Mouse (Mus musculus) limb, embryonic 13.5 days (tissue): ENCODE data around the gene Hist1h2bh. TPM values are rescaled to one million over a fixed set of nuclear protein-coding genes. Genes with fewer than 3 reads are reported as not detected.

Source experiments
- ATAC-seq: fragments of 200-750 bp; cut with Nextera tagmentation; 2 replicates; pipeline ENCODE4 v1.8.0; 2017; ENCODE audit warnings: low read depth, moderate number of reproducible peaks, moderate TSS enrichment; ENCODE audit not compliant: low FRiP score
- H3K27ac ChIP-seq: fragments of 300-500 bp; sonication (generic); 2 replicates; pipeline ENCODE4 v1.5.1; 2015; ENCODE audit warnings: inconsistent platforms, mild to moderate bottlenecking, moderate library complexity
- H3K27me3 ChIP-seq: fragments of 300-500 bp; sonication (generic); 2 replicates; pipeline ENCODE4 v1.6.1; 2015; ENCODE audit warnings: mild to moderate bottlenecking, inconsistent platforms
- H3K36me3 ChIP-seq: fragments of 300-500 bp; sonication (generic); 2 replicates; pipeline ENCODE4 v1.6.1; 2015; ENCODE audit warnings: inconsistent platforms, mild to moderate bottlenecking, moderate library complexity
- H3K4me1 ChIP-seq: fragments of 300-500 bp; sonication (generic); 2 replicates; pipeline ENCODE4 v1.6.1; 2015; ENCODE audit warnings: inconsistent platforms
- H3K4me2 ChIP-seq: fragments of 300-500 bp; sonication (generic); replicated peaks from 2 replicates; pipeline ENCODE4 v1.6.1; 2015; ENCODE audit warnings: inconsistent platforms, mild to moderate bottlenecking, moderate library complexity
- H3K4me3 ChIP-seq: fragments of 300-500 bp; sonication (generic); 2 replicates; pipeline ENCODE4 v1.5.1; 2015; ENCODE audit warnings: moderate library complexity, mild to moderate bottlenecking, inconsistent platforms
- H3K9ac ChIP-seq: fragments of 300-500 bp; sonication (generic); 2 replicates; pipeline ENCODE4 v1.6.1; 2015; ENCODE audit warnings: mild to moderate bottlenecking, inconsistent platforms
- H3K9me3 ChIP-seq: fragments of 300-500 bp; sonication (generic); 2 replicates; pipeline ENCODE4 v1.6.1; 2016; ENCODE audit warnings: inconsistent platforms
- WGBS: fragments of 180-500 bp; shearing (Covaris S2); methylation state at CpG from one replicate; pipeline ENCODE4 v1.1.7; 2015; 5-methylcytosine and 5-hydroxymethylcytosine counted together
- polyA plus RNA-seq: library from polyadenylated mRNA; unstranded; fragments of >200 nt; fragmentation: Nextera tagmentation; extraction: Ambion mirVana; gene quantifications from 2 replicates; pipeline ENCODE4 v1.2.1, GENCODE M21; 2015

The Hist1h2bh gene
- polyA plus RNA-seq, 1 experiment from 2014 or later: 1.0 TPM

DNA sequence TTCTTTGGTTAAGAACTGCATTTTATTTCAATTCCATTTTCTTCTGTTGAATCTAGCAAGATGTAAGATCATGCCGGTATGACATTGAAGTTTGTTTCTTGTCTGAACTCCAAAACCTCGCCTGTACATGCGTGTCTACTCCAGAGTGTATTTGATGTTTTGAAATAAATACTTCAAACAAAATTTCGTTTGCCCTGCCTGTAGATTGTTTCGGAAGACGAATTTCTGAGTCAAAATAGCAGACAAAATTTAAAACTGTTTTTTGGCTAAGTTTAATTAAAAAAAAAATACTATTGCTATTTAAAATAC lies 24.9 kb downstream of the Hist1h2bh start:
- Histone ChIP-seq H3K27me3 (no peaks in the 10 kb centered on the region), H3K9ac (peak overlapping the region; percentile 48), H3K9me3 (no peaks in the 10 kb centered on the region), H3K27ac (no peak overlapping the region), H3K4me3 (peak overlapping the region; percentile 53), H3K36me3 (no peaks in the 10 kb centered on the region), H3K4me1 (peaks cover 4% of the 10 kb centered on the region; the same call in 1 of the 2 replicates), H3K4me2 (peak overlapping the region; percentile 68)
- ATAC-seq: 0 out of 2 replicates have a peak, but pooled peaks have one; percentile 4
- under 1% methylated on average over 6 of the region's 6 CpGs for WGBS

DNA sequence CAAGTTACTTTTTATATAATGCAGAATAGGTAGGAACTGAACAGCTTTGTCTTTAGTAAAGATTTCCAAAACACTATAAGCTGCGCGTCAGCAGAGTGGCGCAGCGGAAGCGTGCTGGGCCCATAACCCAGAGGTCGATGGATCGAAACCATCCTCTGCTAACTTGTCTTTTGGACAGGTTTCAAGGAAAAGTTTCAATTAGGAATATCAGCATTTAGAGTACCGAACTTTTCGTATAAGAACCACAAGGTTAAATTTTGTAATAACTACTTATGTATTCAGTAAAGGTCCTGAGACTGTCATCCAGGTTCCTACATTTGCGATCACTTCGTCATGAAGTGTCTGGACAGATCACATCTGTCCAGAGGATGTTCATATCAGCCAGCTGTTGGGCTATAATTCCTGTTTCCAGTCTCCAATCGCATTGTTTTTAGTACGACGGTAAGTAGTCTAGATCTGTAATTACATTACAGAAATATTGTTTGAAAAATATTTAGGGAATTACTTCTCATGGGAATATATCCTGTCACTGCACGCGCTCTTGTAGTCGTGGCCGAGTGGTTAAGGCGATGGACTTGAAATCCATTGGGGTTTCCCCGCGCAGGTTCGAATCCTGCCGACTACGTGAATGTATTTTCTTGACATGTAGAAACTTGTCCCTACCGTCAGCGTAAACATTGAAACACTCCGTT lies 25.4 kb downstream of the Hist1h2bh start:
- Histone ChIP-seq H3K27me3 (no peaks in the 10 kb centered on the region), H3K9ac (peak overlapping the region; percentile 66), H3K4me1 (peaks cover 4% of the 10 kb centered on the region; the same call in 1 of the 2 replicates), H3K9me3 (no peaks in the 10 kb centered on the region), H3K36me3 (no peaks in the 10 kb centered on the region), H3K4me2 (peak overlapping the region; percentile 68), H3K4me3 (peak overlapping the region; percentile 53), H3K27ac (peak overlapping the region; percentile 85)
- peak; percentile 87 for ATAC-seq
- WGBS: under 1% methylated on average over 27 of the region's 27 CpGs

GRCm38 (mm10) chr13:23516822-23517602 lies 26.2 kb downstream of the Hist1h2bh start:
- H3K9ac ChIP-seq: peak overlapping the region; percentile 66
- peaks cover 4% of the 10 kb centered on the region; the same call in 1 of the 2 replicates for H3K4me1 ChIP-seq
- no peaks in the 10 kb centered on the region for H3K27me3 ChIP-seq
- H3K36me3 ChIP-seq: no peaks in the 10 kb centered on the region
- H3K27ac ChIP-seq: peak overlapping the region; percentile 85
- WGBS: under 1% methylated on average over 19 of the region's 19 CpGs
- peak overlapping the region; percentile 53 for H3K4me3 ChIP-seq
- ATAC-seq: peak; percentile 73; the same call in 1 of the 2 replicates
- no peaks in the 10 kb centered on the region for H3K9me3 ChIP-seq
- H3K4me2 ChIP-seq: peak overlapping the region; percentile 68

DNA sequence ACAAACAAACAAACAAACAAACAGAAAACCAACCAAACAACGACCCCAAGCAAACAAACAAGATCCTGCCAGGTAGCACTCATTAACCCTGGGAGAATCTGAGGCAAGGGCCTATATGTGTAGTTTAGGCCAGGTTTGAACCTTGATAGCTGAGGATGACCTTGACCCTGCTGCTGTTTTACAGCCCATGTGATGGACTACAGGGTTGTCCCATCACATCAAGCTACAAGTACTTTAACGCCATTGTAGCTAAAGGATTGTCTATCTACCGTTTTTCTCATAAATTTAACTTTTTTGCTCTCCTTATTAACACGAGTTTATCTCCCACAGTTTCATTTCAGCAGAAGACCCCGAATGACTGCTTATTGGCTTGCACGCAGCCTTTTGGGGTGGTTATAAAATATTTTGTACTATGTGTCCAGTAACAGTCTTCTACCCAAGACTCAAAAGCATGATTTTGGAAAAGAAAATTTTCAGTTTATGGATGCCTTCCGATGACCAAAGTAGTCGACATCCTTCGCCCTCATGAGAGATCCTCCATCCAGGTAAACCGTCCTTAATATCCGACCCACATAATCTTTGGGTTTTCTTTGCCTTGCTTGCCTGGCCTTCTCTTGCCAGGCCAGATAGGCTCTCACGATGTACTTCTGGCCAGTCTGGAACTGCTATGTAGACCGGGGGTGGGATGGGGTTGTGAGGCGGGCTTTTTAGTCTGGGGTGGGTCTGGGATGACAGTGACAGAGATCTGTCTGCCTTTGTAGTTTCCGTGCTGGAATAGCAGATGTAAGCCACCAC lies 27.2 kb downstream of the Hist1h2bh start:
- ATAC-seq: no peak
- Histone ChIP-seq H3K9me3 (no peaks in the 10 kb centered on the region), H3K27ac (peak overlapping the region; percentile 33; the same call in 1 of the 2 replicates), H3K27me3 (no peaks in the 10 kb centered on the region), H3K36me3 (no peaks in the 10 kb centered on the region), H3K4me1 (peaks cover 4% of the 10 kb centered on the region; the same call in 1 of the 2 replicates), H3K9ac (peak overlapping the region; percentile 50; the same call in 1 of the 2 replicates), H3K4me3 (peak overlapping the region; percentile 53), H3K4me2 (peak overlapping the region; percentile 65)
- WGBS: 52% methylated on average over 15 of the region's 15 CpGs

DNA sequence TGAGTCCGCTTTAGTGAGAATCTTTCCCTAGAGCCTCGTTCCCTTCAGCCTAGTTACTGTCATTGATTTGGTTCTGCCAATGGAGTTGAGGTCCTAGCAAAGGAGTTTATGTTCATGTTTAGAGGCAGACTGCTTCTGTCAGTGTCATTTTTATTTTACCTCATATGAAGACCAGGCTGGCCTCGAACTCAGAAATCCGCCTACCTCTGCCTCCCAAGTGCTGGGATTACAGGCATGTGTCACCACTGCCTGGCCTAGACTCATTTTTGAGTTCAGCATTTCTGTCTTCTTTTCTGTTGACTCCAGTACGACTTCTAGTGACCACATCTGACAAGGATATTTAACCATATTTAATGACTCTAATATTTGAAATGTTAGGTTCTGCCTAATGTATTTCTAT lies 27.9 kb downstream of the Hist1h2bh start:
- Histone ChIP-seq H3K4me1 (peaks cover 4% of the 10 kb centered on the region; the same call in 1 of the 2 replicates), H3K4me3 (no peak overlapping the region), H3K4me2 (no peak overlapping the region), H3K9me3 (no peaks in the 10 kb centered on the region), H3K36me3 (no peaks in the 10 kb centered on the region), H3K9ac (no peak overlapping the region), H3K27ac (no peak overlapping the region), H3K27me3 (no peaks in the 10 kb centered on the region)
- WGBS: 82% methylated on average over 5 of the region's 5 CpGs
- no peak for ATAC-seq

GRCm38 (mm10) chr13:23513517-23513916 lies 29.7 kb downstream of the Hist1h2bh start:
- H3K9ac ChIP-seq: no peak overlapping the region
- no peaks in the 10 kb centered on the region for H3K36me3 ChIP-seq
- H3K4me2 ChIP-seq: no peak overlapping the region
- H3K27ac ChIP-seq: no peak overlapping the region
- no peaks in the 10 kb centered on the region for H3K9me3 ChIP-seq
- no peak for ATAC-seq
- WGBS: 89% methylated on average over 1 of the region's 1 CpGs
- no peak overlapping the region for H3K4me3 ChIP-seq
- no peaks in the 10 kb centered on the region for H3K27me3 ChIP-seq
- peaks cover 4% of the 10 kb centered on the region; the same call in 1 of the 2 replicates for H3K4me1 ChIP-seq

DNA sequence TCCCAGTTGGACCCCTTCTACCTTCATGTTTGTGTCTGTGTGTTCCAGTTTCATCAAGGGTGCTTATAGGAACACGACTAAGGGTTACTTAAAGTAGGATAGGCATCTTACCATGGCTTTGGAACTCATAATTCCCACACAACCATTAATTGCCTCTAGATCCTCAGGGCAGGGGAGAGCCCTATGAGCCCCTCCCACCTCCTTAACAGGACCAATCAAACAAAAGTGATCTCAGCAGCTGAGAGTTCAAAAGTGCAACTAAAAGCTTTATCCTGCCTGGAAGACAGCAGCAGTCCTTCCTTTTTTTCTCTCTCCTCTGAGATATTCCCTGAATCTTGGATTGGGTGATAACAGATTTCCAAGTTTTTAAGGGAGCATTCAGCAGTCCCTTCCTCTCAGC lies 33.1 kb downstream of the Hist1h2bh start:
- H3K4me1 ChIP-seq: peaks cover 9% of the 10 kb centered on the region
- no peak overlapping the region for H3K4me3 ChIP-seq
- no peaks in the 10 kb centered on the region for H3K27me3 ChIP-seq
- 25% methylated on average over 1 of the region's 1 CpGs for WGBS
- H3K9ac ChIP-seq: no peak overlapping the region
- no peaks in the 10 kb centered on the region for H3K9me3 ChIP-seq
- H3K27ac ChIP-seq: no peak overlapping the region
- H3K36me3 ChIP-seq: no peaks in the 10 kb centered on the region
- no peak overlapping the region for H3K4me2 ChIP-seq
- no peak for ATAC-seq

DNA sequence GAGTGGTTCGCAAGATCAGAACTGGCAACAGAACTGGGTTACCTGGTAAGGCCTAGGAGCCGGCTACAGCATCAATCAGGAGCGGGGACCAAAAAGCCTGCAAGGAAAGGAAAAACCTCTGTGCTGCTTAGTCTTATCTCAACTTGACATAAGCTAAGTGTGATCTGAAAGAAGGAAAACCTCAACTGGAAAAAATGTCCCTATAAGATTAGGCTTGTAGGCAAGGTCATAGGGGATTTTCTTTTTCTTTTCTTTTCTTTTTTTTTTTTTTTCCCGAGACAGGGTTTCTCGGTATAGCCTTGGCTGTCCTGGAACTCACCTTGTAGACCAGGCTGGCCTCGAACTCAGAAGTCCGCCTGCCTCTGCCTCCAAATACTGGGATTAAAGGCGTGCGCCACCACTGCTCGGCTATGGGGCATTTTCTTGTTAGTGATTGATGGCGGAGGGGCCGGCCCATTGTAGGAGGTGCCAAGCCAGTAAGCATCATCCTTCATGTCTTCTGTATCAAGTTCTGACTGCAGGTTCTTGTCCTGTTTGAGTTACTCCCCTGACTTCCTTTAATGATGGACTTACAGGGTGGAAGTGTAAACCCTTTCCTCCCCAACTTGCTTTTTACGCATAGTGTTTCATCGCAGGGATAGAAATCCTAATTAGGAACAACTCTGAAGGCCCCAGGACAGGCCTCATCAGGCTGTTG lies 36.2 kb downstream of the Hist1h2bh start:
- Histone ChIP-seq H3K27me3 (no peaks in the 10 kb centered on the region), H3K27ac (no peak overlapping the region), H3K4me3 (no peak overlapping the region), H3K9ac (no peak overlapping the region), H3K36me3 (no peaks in the 10 kb centered on the region), H3K4me1 (peaks cover 15% of the 10 kb centered on the region), H3K4me2 (peak overlapping the region; percentile 61), H3K9me3 (no peaks in the 10 kb centered on the region)
- no peak for ATAC-seq
- 29% methylated on average over 14 of the region's 14 CpGs for WGBS

GRCm38 (mm10) chr13:23506351-23506750 lies 36.8 kb downstream of the Hist1h2bh start:
- ATAC-seq: no peak
- Histone ChIP-seq H3K27me3 (no peaks in the 10 kb centered on the region), H3K36me3 (no peaks in the 10 kb centered on the region), H3K4me3 (peak overlapping the region; percentile 33), H3K4me2 (peak overlapping the region; percentile 61), H3K9me3 (no peaks in the 10 kb centered on the region), H3K4me1 (peaks cover 18% of the 10 kb centered on the region), H3K27ac (no peak overlapping the region), H3K9ac (no peak overlapping the region)
- 8% methylated on average over 13 of the region's 13 CpGs for WGBS

DNA sequence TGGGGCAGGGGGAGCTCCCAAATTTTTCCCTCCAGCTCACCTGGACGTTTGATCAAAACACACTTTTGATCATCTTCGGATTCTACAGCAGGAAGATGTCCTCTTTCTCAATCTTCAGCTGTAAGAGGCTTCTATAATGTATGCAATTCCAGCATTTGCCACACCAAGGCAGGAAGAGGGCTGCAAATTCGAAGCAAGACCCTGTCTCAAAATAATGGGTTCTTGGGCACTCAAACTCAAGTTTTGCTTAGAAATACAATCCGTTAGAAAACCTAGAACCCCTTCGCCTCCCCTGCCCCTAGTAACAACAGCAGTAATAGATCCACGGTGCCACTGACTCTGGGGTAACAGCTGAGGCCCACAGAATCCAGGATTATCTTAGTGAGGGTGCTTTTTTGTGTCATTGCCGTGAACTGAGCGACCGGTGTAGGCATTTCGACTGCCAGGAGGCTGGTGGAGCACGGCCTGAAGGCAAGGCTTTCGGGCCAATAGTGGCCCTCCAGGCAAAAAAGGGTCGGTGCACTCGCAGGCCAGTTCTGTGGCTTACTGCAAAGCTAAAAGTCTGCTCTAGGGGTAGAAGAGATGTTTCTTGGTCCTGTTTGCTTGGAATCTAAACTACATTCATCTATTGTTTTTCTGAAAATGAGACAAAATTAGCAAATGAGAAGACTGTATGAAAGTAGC lies 37.4 kb downstream of the Hist1h2bh start:
- Histone ChIP-seq H3K9me3 (no peaks in the 10 kb centered on the region), H3K4me1 (peaks cover 18% of the 10 kb centered on the region), H3K36me3 (no peaks in the 10 kb centered on the region), H3K4me2 (peak overlapping the region; percentile 61), H3K9ac (peak overlapping the region; percentile 51), H3K4me3 (peak overlapping the region; percentile 33), H3K27ac (peak overlapping the region; percentile 28; the same call in 1 of the 2 replicates), H3K27me3 (no peaks in the 10 kb centered on the region)
- no peak for ATAC-seq
- 8% methylated on average over 14 of the region's 14 CpGs for WGBS

DNA sequence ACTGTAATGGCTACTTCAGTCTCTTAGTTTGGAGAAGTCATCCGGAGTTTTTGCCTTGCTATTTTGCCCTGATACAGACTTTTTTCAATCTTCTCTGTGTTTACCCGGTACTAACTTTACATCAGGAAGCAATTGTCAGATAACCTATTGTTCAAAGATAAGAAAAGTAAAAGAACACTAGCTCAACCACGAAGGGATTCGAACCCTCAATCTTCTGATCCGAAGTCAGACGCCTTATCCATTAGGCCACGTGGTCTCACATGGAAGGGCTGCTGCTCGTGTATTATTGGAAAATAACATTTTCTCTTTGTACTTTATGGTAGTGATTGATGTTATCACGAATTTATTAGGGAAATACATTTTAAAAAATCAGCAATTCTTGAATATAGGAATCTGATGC lies 39.4 kb downstream of the Hist1h2bh start:
- H3K4me1 ChIP-seq: peaks cover 26% of the 10 kb centered on the region
- H3K27ac ChIP-seq: no peak overlapping the region
- no peaks in the 10 kb centered on the region for H3K9me3 ChIP-seq
- under 1% methylated on average over 9 of the region's 9 CpGs for WGBS
- H3K36me3 ChIP-seq: no peaks in the 10 kb centered on the region
- peak overlapping the region; percentile 27 for H3K4me2 ChIP-seq
- H3K4me3 ChIP-seq: no peak overlapping the region
- H3K9ac ChIP-seq: no peak overlapping the region
- H3K27me3 ChIP-seq: no peaks in the 10 kb centered on the region
- ATAC-seq: no peak
